ENCODE assay signal across 22 mouse cellular contexts in the genomic region with DNA sequence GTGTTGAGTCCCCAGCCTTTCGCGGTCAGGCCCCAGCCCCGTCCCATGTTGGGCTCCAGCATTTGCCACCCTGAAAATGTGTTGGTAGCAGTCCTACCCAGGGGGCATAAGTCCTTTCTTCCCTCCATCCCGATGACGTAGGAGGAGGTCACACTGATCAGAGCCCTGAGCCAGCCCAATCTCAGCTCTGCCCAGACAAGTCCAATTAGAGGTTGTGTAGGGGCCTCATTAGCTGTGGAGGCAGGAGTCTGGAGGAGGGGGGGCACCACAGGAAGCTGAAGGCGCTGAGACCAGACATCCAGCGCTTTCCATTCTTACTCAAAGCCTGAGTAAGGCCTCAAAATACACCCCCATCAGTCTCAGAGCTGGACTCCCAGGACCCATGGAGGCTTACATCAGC. TPM values are rescaled to one million over a fixed set of nuclear protein-coding genes. Genes with fewer than 3 reads are reported as not detected.
"Had no signal": no experiment of that assay in that cellular context is flagged by ENCODE, and none has a peak within 500 bp of the region (broad histone marks: within the 10 kb centered on the region; RNA-seq: fewer than 3 reads in every experiment).

No protein-coding gene starts in this region.

- H3K9ac ChIP-seq: liver, embryonic 15.5 days; liver, postnatal 0 days; lung, embryonic 15.5 days; midbrain, embryonic 13.5 days; midbrain, embryonic 15.5 days; neural tube, embryonic 12.5 days; stomach, embryonic 15.5 days had no signal

- H3K4me2 ChIP-seq: liver, embryonic 15.5 days; lung, embryonic 15.5 days; midbrain, embryonic 11.5 days; midbrain, embryonic 13.5 days; midbrain, embryonic 15.5 days; neural tube, embryonic 12.5 days; stomach, embryonic 15.5 days had no signal

- DNase-seq: liver, postnatal 0 days; lung, adult 2 months; lung, postnatal 14 days; lung, postnatal 36 days; right cerebral cortex, postnatal 25 days; right cerebral cortex, postnatal 4 days; spleen, adult 18-20 months; thymus, adult 2 months; thymus, postnatal 25 days had no signal

- H3K36me3 ChIP-seq: liver, embryonic 15.5 days; lung, embryonic 15.5 days; midbrain, embryonic 13.5 days; midbrain, embryonic 15.5 days; neural tube, embryonic 12.5 days; stomach, embryonic 15.5 days had no signal

- ATAC-seq: liver, postnatal 0 days; lung, postnatal 0 days; midbrain, embryonic 13.5 days; midbrain, embryonic 15.5 days had no signal

- H3K9me3 ChIP-seq: liver, embryonic 15.5 days; lung, embryonic 15.5 days; megakaryocyte, embryonic 14.5 days; midbrain, embryonic 13.5 days; midbrain, embryonic 15.5 days; stomach, embryonic 15.5 days had no signal

- H3K4me3 ChIP-seq: liver, embryonic 15.5 days; lung, embryonic 15.5 days; megakaryocyte, embryonic 14.5 days; midbrain, embryonic 13.5 days; midbrain, embryonic 15.5 days; neural tube, embryonic 12.5 days; stomach, embryonic 15.5 days had no signal

- H3K27ac ChIP-seq: liver, embryonic 15.5 days; lung, embryonic 15.5 days; macrophage; midbrain, embryonic 13.5 days; midbrain, embryonic 15.5 days; neural tube, embryonic 12.5 days; stomach, embryonic 15.5 days; stomach, postnatal 0 days had no signal

RNA-seq across cellular contexts. Expression of gene Pth2, which starts 5.1 kb away (rescaled TPM):
- polyA plus RNA-seq: liver, embryonic 15.5 days; liver, postnatal 0 days; lung, adult 2 months; lung, embryonic 15.5 days; lung, postnatal 0 days; macrophage; neural tube, embryonic 12.5 days; neural tube, embryonic 14.5 days; small intestine, adult 2 months; stomach, embryonic 15.5 days; stomach, postnatal 0 days; thymus, adult 2 months had no signal

RNA-seq across cellular contexts. Expression of gene Gfy, which starts 6.6 kb away (rescaled TPM):
- polyA plus RNA-seq: liver, embryonic 15.5 days; liver, postnatal 0 days; lung, embryonic 15.5 days; lung, postnatal 0 days; macrophage; midbrain, embryonic 11.5 days; midbrain, embryonic 13.5 days; midbrain, embryonic 15.5 days; neural tube, embryonic 12.5 days; neural tube, embryonic 14.5 days; small intestine, adult 2 months; stomach, embryonic 15.5 days; stomach, postnatal 0 days had no signal

RNA-seq across cellular contexts. Expression of gene Ccdc155, which starts 18.8 kb away (rescaled TPM):
- polyA plus RNA-seq: liver, postnatal 0 days; macrophage; small intestine, adult 2 months had no signal

RNA-seq across cellular contexts. Expression of gene Slc17a7, which starts 22.2 kb away (rescaled TPM):
- polyA plus RNA-seq: liver, embryonic 15.5 days; liver, postnatal 0 days; macrophage; neural tube, embryonic 14.5 days; stomach, embryonic 15.5 days; stomach, postnatal 0 days had no signal

RNA-seq across cellular contexts. Expression of gene Dkkl1, which starts 26.0 kb away (rescaled TPM):
- polyA plus RNA-seq: macrophage had no signal
